Mouse (Mus musculus) limb, embryonic 12.5 days (tissue): ENCODE measurements at regions not wholly inside any gene's neighbourhood (a gene's known extent, or its start where the extent isn't known, plus 50 kb on each side); places are given as distances from the start of the nearest gene placed in this dataset.

Source experiments
- ATAC-seq: fragments of 200-750 bp; cut with Nextera tagmentation; 2 replicates; pipeline ENCODE4 v1.8.0; 2017; ENCODE audit warnings: low read depth, moderate TSS enrichment; ENCODE audit not compliant: insufficient number of reproducible peaks, insufficient read depth, low FRiP score, low TSS enrichment
- H3K27ac ChIP-seq: fragments of 300-500 bp; sonication (generic); 2 replicates; pipeline ENCODE4 v1.5.1; 2016; ENCODE audit warnings: mild to moderate bottlenecking, moderate library complexity
- H3K27me3 ChIP-seq: fragments of 300-500 bp; sonication (generic); 2 replicates; pipeline ENCODE4 v1.6.1; 2016; ENCODE audit warnings: mild to moderate bottlenecking, moderate library complexity
- H3K36me3 ChIP-seq: fragments of 300-500 bp; sonication (generic); 2 replicates; pipeline ENCODE4 v1.6.1; 2016; ENCODE audit warnings: mild to moderate bottlenecking, moderate library complexity
- H3K4me1 ChIP-seq: fragments of 300-500 bp; sonication (generic); replicated peaks from 2 replicates; pipeline ENCODE4 v1.6.1; 2016
- H3K4me2 ChIP-seq: fragments of 300-500 bp; sonication (generic); 2 replicates; pipeline ENCODE4 v1.6.1; 2016; ENCODE audit warnings: mild to moderate bottlenecking, moderate library complexity
- H3K4me3 ChIP-seq: fragments of 300-500 bp; sonication (generic); replicated peaks from 2 replicates; pipeline ENCODE4 v1.5.1; 2016; ENCODE audit warnings: mild to moderate bottlenecking
- H3K9ac ChIP-seq: fragments of 300-500 bp; sonication (generic); replicated peaks from 2 replicates; pipeline ENCODE4 v1.6.1; 2016; ENCODE audit warnings: mild to moderate bottlenecking, moderate library complexity
- H3K9me3 ChIP-seq: fragments of 300-500 bp; sonication (generic); 2 replicates; pipeline ENCODE4 v1.6.1; 2016; ENCODE audit warnings: mild to moderate bottlenecking, moderate library complexity
- WGBS: fragments of 180-500 bp; shearing (Covaris S2); methylation state at CpG from one replicate; pipeline ENCODE4 v1.1.7; 2016; 5-methylcytosine and 5-hydroxymethylcytosine counted together

DNA sequence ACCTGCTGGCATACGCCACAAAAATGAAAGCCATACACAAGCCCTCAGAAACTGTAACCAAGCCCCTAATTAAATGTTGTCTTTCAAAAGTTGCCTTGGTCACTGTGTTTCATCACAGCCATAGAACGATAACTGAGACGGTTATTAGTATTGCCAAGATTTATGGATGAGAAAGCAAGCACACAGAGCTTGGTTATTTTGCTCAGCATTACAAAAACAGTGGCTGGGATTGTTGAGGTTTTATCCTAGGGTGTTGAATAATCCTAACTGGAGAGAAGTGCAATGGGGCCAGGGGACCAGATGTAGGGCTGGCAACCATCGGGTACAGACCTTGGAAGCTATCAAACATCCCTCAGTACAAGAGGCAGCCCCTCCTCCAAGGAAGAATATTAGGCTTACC, 106.4 kb upstream of the Rcn1 start:
- H3K4me1 ChIP-seq: no peaks in the 10 kb centered on the region
- no peak overlapping the region for H3K4me3 ChIP-seq
- no peaks in the 10 kb centered on the region for H3K27me3 ChIP-seq
- H3K27ac ChIP-seq: no peak overlapping the region
- ATAC-seq: no peak
- no peaks in the 10 kb centered on the region for H3K36me3 ChIP-seq
- no peak overlapping the region for H3K9ac ChIP-seq
- 86% methylated on average over 4 of the region's 4 CpGs for WGBS
- no peak overlapping the region for H3K4me2 ChIP-seq
- H3K9me3 ChIP-seq: no peaks in the 10 kb centered on the region

DNA sequence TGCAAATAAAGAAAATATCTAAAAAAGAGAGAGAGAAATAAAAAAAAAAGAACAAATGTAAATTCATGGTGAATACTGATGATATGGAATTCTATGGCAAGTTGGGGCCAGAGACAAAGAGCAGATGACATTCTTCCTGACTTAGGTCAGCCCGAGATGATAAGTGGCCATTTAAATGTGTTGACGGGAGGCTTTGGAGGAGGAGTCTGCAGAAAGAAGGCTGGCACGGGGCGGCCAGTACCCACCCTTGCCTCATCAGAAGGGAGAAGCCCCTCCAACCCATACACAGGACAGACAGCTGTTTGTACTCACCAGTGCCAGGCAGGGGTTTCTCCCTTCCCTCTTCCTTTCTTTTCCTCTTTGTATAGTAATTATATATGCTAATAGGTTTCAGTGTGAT, 108.0 kb upstream of the Rcn1 start:
- H3K9ac ChIP-seq: no peak overlapping the region
- H3K4me3 ChIP-seq: no peak overlapping the region
- H3K36me3 ChIP-seq: no peaks in the 10 kb centered on the region
- no peak overlapping the region for H3K27ac ChIP-seq
- H3K9me3 ChIP-seq: no peaks in the 10 kb centered on the region
- 45% methylated on average over 4 of the region's 4 CpGs for WGBS
- H3K27me3 ChIP-seq: no peaks in the 10 kb centered on the region
- ATAC-seq: no peak
- H3K4me1 ChIP-seq: no peaks in the 10 kb centered on the region
- H3K4me2 ChIP-seq: no peak overlapping the region

DNA sequence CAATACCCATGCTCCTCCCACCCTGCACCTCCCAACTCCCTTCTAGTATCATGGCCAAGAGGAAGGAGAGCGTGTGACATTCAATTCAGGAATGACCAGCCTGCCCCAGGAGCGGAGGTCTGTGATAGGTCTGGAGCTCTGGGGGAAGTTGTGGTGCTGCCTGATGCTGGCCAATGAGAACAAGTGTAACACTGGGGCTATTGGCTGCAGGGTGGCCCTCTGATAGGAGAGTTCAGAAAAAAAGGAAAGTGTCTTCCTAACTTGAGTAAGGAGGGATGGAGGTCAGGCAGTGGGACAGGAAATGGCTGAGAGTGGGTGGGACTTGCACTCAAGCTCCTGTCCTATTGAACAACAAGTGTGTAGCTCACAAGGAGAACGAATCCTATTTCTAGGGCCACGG, 111.7 kb upstream of the Rcn1 start:
- no peak overlapping the region for H3K9ac ChIP-seq
- H3K27me3 ChIP-seq: no peaks in the 10 kb centered on the region
- H3K4me2 ChIP-seq: no peak overlapping the region
- ATAC-seq: no peak
- no peaks in the 10 kb centered on the region for H3K36me3 ChIP-seq
- H3K27ac ChIP-seq: no peak overlapping the region
- H3K9me3 ChIP-seq: no peaks in the 10 kb centered on the region
- H3K4me3 ChIP-seq: no peak overlapping the region
- no peaks in the 10 kb centered on the region for H3K4me1 ChIP-seq
- WGBS: 88% methylated on average over 4 of the region's 4 CpGs

DNA sequence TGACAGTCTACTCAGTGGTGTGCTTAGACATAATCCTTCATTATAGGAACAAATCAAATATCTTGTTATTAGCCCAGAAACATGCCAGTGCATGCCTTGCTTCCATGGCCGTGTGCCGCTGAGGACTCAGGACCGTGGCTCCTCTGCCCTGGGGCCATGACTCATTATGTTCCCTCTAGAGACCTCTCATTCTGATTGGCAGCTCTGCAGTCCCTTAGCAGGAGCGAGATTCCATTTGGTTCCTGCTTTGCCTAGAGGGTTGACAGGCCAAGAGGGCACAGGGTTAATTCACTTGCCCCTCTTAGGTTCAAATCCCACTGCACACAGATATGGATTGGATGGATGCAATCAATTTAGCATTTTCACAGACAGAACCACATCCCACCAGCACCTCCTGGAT, 112.6 kb upstream of the Rcn1 start:
- no peak for ATAC-seq
- no peaks in the 10 kb centered on the region for H3K27me3 ChIP-seq
- no peaks in the 10 kb centered on the region for H3K4me1 ChIP-seq
- no peak overlapping the region for H3K4me2 ChIP-seq
- H3K9ac ChIP-seq: no peak overlapping the region
- 82% methylated on average over 4 of the region's 4 CpGs for WGBS
- no peak overlapping the region for H3K4me3 ChIP-seq
- no peaks in the 10 kb centered on the region for H3K36me3 ChIP-seq
- H3K27ac ChIP-seq: no peak overlapping the region
- no peaks in the 10 kb centered on the region for H3K9me3 ChIP-seq

DNA sequence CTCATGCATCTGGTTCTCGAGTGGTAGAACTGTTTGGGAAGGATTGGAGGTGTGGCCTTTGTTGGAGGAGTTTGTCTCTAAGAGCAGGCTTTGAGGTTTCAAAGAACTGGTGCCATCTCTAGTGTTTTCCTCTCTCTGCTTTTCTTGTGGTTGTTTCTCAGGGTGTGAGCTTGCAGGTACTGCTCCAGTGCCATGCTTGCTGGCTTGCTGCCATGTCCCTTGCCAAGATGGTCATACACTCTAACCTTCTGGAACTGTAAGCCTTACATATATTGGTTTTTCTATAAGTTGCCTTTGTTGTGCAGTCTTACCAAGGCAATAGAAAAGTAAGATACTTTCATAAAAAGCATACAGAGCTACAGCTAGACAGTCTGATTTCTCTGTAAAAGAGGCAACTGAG, 115.1 kb upstream of the Rcn1 start:
- H3K27me3 ChIP-seq: no peaks in the 10 kb centered on the region
- no peak for ATAC-seq
- H3K9ac ChIP-seq: no peak overlapping the region
- no peak overlapping the region for H3K27ac ChIP-seq
- H3K9me3 ChIP-seq: no peaks in the 10 kb centered on the region
- no peak overlapping the region for H3K4me2 ChIP-seq
- H3K36me3 ChIP-seq: no peaks in the 10 kb centered on the region
- WGBS: 84% methylated on average over 1 of the region's 1 CpGs
- H3K4me3 ChIP-seq: no peak overlapping the region
- H3K4me1 ChIP-seq: no peaks in the 10 kb centered on the region

DNA sequence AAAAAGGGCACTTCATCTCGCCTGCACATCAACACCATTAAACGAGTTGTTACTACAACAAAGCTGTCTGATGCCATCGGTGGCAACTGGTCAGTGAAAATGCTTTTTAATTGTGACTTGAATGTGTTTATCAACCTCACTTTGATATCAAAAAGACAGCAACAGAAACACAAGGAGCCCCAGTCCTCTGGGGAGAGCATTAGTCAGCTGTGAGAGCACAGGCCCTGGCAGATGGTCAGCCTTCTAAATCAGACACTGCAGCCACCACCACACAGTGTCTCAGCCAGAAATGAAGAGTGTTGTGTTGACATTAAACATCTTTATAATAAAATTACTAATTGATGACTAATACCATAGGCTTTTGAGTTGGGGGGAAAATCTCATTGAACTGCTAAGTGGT, 115.8 kb upstream of the Rcn1 start:
- WGBS: 80% methylated on average over 3 of the region's 3 CpGs
- Histone ChIP-seq H3K4me3 (no peak overlapping the region), H3K4me1 (no peaks in the 10 kb centered on the region), H3K27ac (no peak overlapping the region), H3K27me3 (no peaks in the 10 kb centered on the region), H3K9me3 (no peaks in the 10 kb centered on the region), H3K36me3 (no peaks in the 10 kb centered on the region), H3K9ac (no peak overlapping the region), H3K4me2 (no peak overlapping the region)
- ATAC-seq: no peak

DNA sequence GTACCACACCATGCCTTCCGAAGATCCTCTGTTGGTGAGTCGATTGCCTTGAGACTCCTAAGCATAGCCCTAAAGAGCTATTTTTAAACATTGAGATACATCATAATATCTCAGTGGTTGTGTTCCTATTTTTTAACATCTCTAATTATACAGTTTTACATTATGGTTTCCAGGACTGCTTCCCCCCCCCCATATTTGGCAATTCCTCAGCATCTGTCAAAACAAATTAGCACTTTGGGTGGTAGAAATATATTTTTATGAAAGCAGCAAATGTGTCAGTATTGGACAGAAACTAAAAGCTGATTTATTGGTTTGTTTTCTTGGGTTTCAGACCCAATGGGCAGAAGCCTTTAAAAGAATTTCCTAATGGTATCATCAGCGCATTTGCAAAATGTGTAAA, 116.2 kb upstream of the Rcn1 start:
- no peaks in the 10 kb centered on the region for H3K9me3 ChIP-seq
- no peak overlapping the region for H3K4me2 ChIP-seq
- H3K9ac ChIP-seq: no peak overlapping the region
- no peak overlapping the region for H3K4me3 ChIP-seq
- no peaks in the 10 kb centered on the region for H3K27me3 ChIP-seq
- no peak for ATAC-seq
- H3K36me3 ChIP-seq: no peaks in the 10 kb centered on the region
- no peaks in the 10 kb centered on the region for H3K4me1 ChIP-seq
- 89% methylated on average over 3 of the region's 3 CpGs for WGBS
- H3K27ac ChIP-seq: no peak overlapping the region

DNA sequence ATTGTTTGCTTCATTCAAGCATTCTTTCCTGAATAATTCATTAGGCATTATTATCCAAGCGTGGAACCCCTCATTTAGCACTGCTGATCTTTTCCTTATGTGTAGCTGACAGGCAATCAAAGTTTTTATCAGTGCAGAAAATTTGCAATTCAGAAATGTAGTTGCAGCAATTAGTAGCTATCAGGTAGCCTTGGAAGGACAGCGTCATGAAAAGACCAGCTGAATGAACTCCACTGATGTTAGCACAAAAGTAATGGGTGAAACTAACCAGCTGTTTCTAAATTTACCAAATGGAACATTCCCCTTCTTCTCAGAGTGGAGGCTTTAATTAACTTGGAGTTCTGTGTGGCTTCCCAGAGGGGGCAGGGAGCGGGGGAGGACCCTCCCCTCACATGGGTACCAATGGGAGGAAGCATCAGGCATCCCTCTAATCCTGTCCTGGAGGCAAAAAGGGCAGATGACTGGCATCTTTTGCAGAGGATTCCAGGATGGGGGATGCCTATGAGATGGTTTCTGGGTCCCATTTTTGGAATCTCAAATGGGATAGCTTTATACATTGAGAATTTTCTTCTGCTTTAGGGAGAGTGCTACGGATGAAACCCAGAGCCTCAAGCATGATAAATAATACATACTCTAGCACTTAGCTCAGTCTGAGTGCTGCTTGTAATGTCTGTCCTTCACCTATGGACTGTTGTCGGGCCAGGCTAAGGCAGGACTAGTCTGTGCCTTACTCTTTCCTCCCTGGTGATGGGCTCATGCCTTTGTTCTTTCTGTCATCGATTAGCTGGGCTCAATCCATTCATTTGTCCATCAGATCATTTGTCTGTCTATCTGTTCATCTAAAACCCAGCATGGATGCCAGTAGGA, 117.4 kb upstream of the Rcn1 start:
- Histone ChIP-seq H3K4me3 (no peak overlapping the region), H3K9me3 (no peaks in the 10 kb centered on the region), H3K4me2 (no peak overlapping the region), H3K27ac (no peak overlapping the region), H3K36me3 (no peaks in the 10 kb centered on the region), H3K27me3 (no peaks in the 10 kb centered on the region), H3K4me1 (no peaks in the 10 kb centered on the region), H3K9ac (no peak overlapping the region)
- no peak for ATAC-seq
- 70% methylated on average over 6 of the region's 6 CpGs for WGBS

DNA sequence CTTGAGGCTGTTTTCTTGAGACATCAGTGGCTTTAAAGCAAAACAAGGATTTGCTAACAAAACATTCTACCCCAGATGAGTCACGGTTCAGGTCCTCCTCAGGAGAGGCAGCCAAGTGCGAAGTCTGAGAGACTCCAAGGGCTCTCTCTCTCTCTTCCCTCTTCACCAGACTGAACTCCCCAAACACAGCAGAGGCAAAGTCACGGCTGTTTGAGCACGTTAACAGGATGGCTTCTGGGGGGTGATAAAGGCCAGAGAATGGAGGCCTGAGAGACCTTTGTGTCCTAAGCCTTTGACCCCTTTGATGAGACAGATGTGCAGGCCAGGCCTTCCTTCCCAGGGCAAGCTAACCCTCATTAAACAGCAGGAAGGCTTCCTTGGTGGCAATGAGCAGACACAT, 122.7 kb upstream of the Rcn1 start:
- 19% methylated on average over 4 of the region's 4 CpGs for WGBS
- no peak overlapping the region for H3K4me3 ChIP-seq
- ATAC-seq: no peak
- H3K27ac ChIP-seq: no peak overlapping the region
- no peak overlapping the region for H3K4me2 ChIP-seq
- no peaks in the 10 kb centered on the region for H3K4me1 ChIP-seq
- no peak overlapping the region for H3K9ac ChIP-seq
- no peaks in the 10 kb centered on the region for H3K9me3 ChIP-seq
- H3K36me3 ChIP-seq: no peaks in the 10 kb centered on the region
- peaks cover 8% of the 10 kb centered on the region; the same call in 1 of the 2 replicates for H3K27me3 ChIP-seq

DNA sequence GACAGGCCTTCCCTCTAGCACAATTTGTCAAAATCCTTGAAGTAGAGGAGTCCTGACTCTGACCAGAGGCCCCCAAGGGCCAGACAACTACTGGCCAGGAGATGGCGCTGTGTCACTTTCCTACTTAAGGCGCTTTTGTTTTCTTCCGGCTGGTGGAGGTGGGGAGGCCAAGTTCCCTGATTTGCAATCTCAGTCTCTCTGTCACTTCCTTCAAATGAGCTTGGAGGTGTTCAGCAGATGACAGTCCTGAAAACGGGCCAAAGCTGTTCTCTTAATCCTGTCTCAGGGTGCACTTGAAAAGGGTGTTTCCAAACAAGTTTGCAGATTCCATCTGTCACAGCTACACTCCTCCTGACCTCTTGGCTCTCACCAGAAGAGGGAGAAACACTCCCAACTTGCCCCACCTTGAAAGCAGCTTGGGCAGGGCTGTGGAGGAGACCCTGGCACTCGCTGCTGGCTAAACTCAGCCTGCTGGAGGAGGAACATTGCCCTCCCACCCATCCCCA, 124.2 kb upstream of the Rcn1 start:
- no peaks in the 10 kb centered on the region for H3K36me3 ChIP-seq
- no peak overlapping the region for H3K4me2 ChIP-seq
- no peak overlapping the region for H3K4me3 ChIP-seq
- no peak overlapping the region for H3K27ac ChIP-seq
- 6% methylated on average over 5 of the region's 5 CpGs for WGBS
- no peaks in the 10 kb centered on the region for H3K4me1 ChIP-seq
- no peak overlapping the region for H3K9ac ChIP-seq
- ATAC-seq: no peak
- H3K9me3 ChIP-seq: no peaks in the 10 kb centered on the region
- peaks cover 8% of the 10 kb centered on the region; the same call in 1 of the 2 replicates for H3K27me3 ChIP-seq

DNA sequence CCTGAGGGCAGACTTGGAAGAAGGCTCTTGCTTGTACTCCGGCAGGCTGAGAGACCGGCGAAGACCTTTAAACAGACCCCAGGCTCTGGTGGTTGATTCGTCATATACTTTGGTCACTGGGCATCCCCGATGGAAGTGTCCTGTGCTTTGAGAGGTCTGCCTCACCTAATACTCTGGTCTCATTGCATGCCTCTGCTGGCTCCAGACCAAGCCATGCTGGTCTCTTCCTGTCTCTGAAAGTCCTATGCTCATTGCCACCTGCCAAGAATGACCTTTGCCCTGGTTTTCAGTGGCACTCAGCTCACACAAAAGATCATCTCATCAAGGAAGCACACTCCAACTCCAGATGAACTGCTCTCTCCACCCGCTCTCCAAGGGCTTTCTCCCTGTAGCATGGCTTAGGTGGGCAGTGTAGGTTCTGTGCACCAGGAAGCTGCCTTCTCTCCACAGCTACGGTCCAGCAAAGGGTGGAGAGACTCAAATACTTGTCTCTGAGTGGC, 126.0 kb upstream of the Rcn1 start:
- WGBS: 72% methylated on average over 7 of the region's 7 CpGs
- Histone ChIP-seq H3K4me2 (no peak overlapping the region), H3K36me3 (no peaks in the 10 kb centered on the region), H3K4me3 (no peak overlapping the region), H3K9ac (no peak overlapping the region), H3K9me3 (no peaks in the 10 kb centered on the region), H3K4me1 (no peaks in the 10 kb centered on the region), H3K27ac (no peak overlapping the region), H3K27me3 (peaks cover 8% of the 10 kb centered on the region; the same call in 1 of the 2 replicates)
- ATAC-seq: no peak

DNA sequence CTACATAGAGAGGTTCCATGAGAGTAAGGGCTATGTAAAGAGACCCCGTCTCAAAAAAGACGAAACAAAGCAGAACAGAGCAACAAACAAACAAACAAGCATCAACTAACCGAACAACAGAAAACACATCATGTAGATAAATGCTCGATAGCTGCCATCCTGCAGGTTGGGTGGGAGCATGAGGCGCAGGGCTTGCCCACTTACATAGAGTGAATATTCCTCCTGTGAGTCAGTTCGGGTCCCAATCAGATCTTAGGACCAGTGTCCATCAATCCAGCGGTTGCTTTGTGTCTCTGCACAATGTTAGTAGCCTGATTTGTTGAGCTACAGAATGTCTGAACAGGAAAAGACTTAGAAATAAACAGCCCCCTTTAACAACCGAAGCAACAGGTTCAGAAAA, 129.4 kb upstream of the Rcn1 start:
- Histone ChIP-seq H3K9ac (no peak overlapping the region), H3K9me3 (no peaks in the 10 kb centered on the region), H3K27me3 (0 out of 2 replicates have a peak, but pooled peaks cover 8% of the 10 kb centered on the region), H3K4me2 (no peak overlapping the region), H3K4me1 (no peaks in the 10 kb centered on the region), H3K4me3 (no peak overlapping the region), H3K36me3 (no peaks in the 10 kb centered on the region), H3K27ac (no peak overlapping the region)
- ATAC-seq: no peak
- WGBS: 87% methylated on average over 8 of the region's 8 CpGs
